Mouse (Mus musculus) adrenal gland, postnatal 25 days (tissue): ENCODE measurements around the gene Cops7a. TPM values are rescaled to one million over a fixed set of nuclear protein-coding genes. Genes with fewer than 3 reads are reported as not detected.

ENCODE experiments used
- DNase-seq: peaks from one replicate; pipeline ENCODE4 v3.0.0; 2021; ENCODE audit warnings: mixed read lengths
- total RNA-seq: library from RNA; stranded (reverse); gene quantifications from 2 replicates; pipeline ENCODE4 v1.2.3, GENCODE M21; 2021

The Cops7a gene
- total RNA-seq, 1 experiment from 2014 or later: 177 TPM

- DNase-seq: no peak
These were observed 5.4 kb downstream of the Cops7a start for GRCm38 (mm10) chr6:124959960-124960359.

- DNase-seq: no peak
These were observed 7.2 kb downstream of the Cops7a start for GRCm38 (mm10) chr6:124958127-124958526.

GRCm38 (mm10) chr6:124955212-124955611, 10.1 kb downstream of the Cops7a start:
- DNase-seq: no peak

- DNase-seq: no peak
These were observed 11.2 kb downstream of the Cops7a start for GRCm38 (mm10) chr6:124953991-124954715.

- no peak for DNase-seq
These were observed 21.8 kb downstream of the Cops7a start for GRCm38 (mm10) chr6:124943526-124943925.

GRCm38 (mm10) chr6:124941679-124942078, 23.7 kb downstream of the Cops7a start:
- DNase-seq: no peak

GRCm38 (mm10) chr6:124938554-124938953, 26.8 kb downstream of the Cops7a start:
- no peak for DNase-seq

GRCm38 (mm10) chr6:124937493-124937892, 27.8 kb downstream of the Cops7a start:
- no peak for DNase-seq

- DNase-seq: no peak
These were observed 28.7 kb downstream of the Cops7a start for GRCm38 (mm10) chr6:124936681-124937080.

GRCm38 (mm10) chr6:124934670-124935069, 30.7 kb downstream of the Cops7a start:
- no peak for DNase-seq

GRCm38 (mm10) chr6:124933127-124933526, 32.2 kb downstream of the Cops7a start:
- no peak for DNase-seq

GRCm38 (mm10) chr6:124932314-124932695, 33.0 kb downstream of the Cops7a start:
- no peak for DNase-seq

GRCm38 (mm10) chr6:124931525-124932313, 33.6 kb downstream of the Cops7a start:
- no peak for DNase-seq

- peak; percentile 99 for DNase-seq
These were observed 34.4 kb downstream of the Cops7a start, which contains the start of gene Mlf2 for GRCm38 (mm10) chr6:124930754-124931524. Gene Mlf2, plus strand, starts transcription at chr6:124931386.

GRCm38 (mm10) chr6:124930231-124930630, 35.1 kb downstream of the Cops7a start:
- DNase-seq: no peak

- DNase-seq: no peak
These were observed 39.4 kb downstream of the Cops7a start for GRCm38 (mm10) chr6:124925941-124926340.

GRCm38 (mm10) chr6:124925173-124925793, 40.1 kb downstream of the Cops7a start:
- DNase-seq: no peak

- no peak for DNase-seq
These were observed 43.8 kb downstream of the Cops7a start for GRCm38 (mm10) chr6:124921539-124921938.

- DNase-seq: no peak
These were observed 44.8 kb downstream of the Cops7a start for GRCm38 (mm10) chr6:124920318-124921085.

GRCm38 (mm10) chr6:124919695-124920317, 45.5 kb downstream of the Cops7a start, which contains the start of gene Ptms:
Gene Ptms, minus strand, starts transcription at chr6:124920103.
- DNase-seq: peak; percentile 92
